Mouse (Mus musculus) embryonic facial prominence, embryonic 11.5 days (tissue): ENCODE measurements around the gene Cacnb4. TPM values are rescaled to one million over a fixed set of nuclear protein-coding genes. Genes with fewer than 3 reads are reported as not detected.

ENCODE experiments used
- ATAC-seq: fragments of 200-750 bp; cut with Nextera tagmentation; replicated peaks from 2 replicates; pipeline ENCODE4 v1.8.0; 2017; ENCODE audit warnings: low read depth; ENCODE audit not compliant: insufficient number of reproducible peaks, low FRiP score, low TSS enrichment
- DNase-seq: peaks from one replicate; pipeline ENCODE4 v3.0.0-alpha.2; 2015; ENCODE audit warnings: low spot score
- H3K27ac ChIP-seq: fragments of 300-500 bp; sonication (generic); replicated peaks from 2 replicates; pipeline ENCODE4 v1.5.1; 2014; ENCODE audit warnings: mild to moderate bottlenecking, low read depth, low read length, control low read depth
- H3K27me3 ChIP-seq: fragments of 300-500 bp; sonication (generic); 2 replicates; pipeline ENCODE4 v1.6.1; 2014; ENCODE audit warnings: mild to moderate bottlenecking, low read length, moderate library complexity, mixed read lengths; ENCODE audit not compliant: control insufficient read depth, insufficient read depth
- H3K36me3 ChIP-seq: fragments of 300-500 bp; sonication (generic); replicated peaks from 2 replicates; pipeline ENCODE4 v1.6.1; 2014; ENCODE audit warnings: low read depth, mild to moderate bottlenecking, low read length, moderate library complexity, mixed read lengths; ENCODE audit not compliant: control insufficient read depth, insufficient read depth
- H3K4me1 ChIP-seq: fragments of 300-500 bp; sonication (generic); 2 replicates; pipeline ENCODE4 v1.6.1; 2014; ENCODE audit warnings: low read length, mixed read lengths; ENCODE audit not compliant: control insufficient read depth, insufficient read depth
- H3K4me2 ChIP-seq: fragments of 300-500 bp; sonication (generic); 2 replicates; pipeline ENCODE4 v1.6.1; 2014; ENCODE audit warnings: low read depth, mild to moderate bottlenecking, control low read depth, low read length, moderate library complexity
- H3K4me3 ChIP-seq: fragments of 300-500 bp; sonication (generic); 2 replicates; pipeline ENCODE4 v1.5.1; 2014; ENCODE audit warnings: low read depth, low read length, control low read depth
- H3K9ac ChIP-seq: fragments of 300-500 bp; sonication (generic); replicated peaks from 2 replicates; pipeline ENCODE4 v1.6.1; 2014; ENCODE audit warnings: mild to moderate bottlenecking, control low read depth, low read length
- H3K9me3 ChIP-seq: fragments of 300-500 bp; sonication (generic); replicated peaks from 2 replicates; pipeline ENCODE4 v1.6.1; 2016; ENCODE audit warnings: mild to moderate bottlenecking, low read length, inconsistent platforms, mixed read lengths; ENCODE audit not compliant: control insufficient read depth
- WGBS: fragments of 180-500 bp; shearing (Covaris S2); extraction: QIAGEN DNeasy Blood & Tissue Kit; methylation state at CpG from one replicate; pipeline ENCODE4 v1.1.7; 2014; 5-methylcytosine and 5-hydroxymethylcytosine counted together
- polyA plus RNA-seq: library from polyadenylated mRNA; unstranded; fragments of >200 nt; fragmentation: Nextera tagmentation; extraction: Ambion mirVana; gene quantifications from 2 replicates; pipeline ENCODE4 v1.2.1, GENCODE M21; 2014

The Cacnb4 gene
- polyA plus RNA-seq, 1 experiment from 2014 or later, result 0.95 TPM

DNA sequence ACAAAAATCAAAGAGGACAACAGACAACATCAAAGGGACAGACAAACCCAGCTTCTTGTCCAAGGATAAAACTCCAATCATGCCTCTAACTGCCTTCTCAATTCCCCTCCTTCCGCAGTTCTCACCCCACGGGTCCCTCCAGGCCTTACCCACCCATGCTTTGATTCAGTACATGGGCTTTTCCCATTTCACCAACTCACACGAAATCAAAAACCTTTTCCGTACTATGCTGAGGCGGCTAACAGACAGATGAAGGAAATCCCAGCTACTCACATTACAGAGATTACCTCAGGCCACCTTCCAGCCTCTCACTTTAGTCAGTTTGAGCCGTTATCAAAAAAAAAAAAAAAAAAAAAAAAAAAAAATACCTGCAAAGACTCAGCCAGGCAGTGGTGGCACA lies 104.4 kb downstream of the Cacnb4 start:
- Histone ChIP-seq H3K27ac (no peak overlapping the region), H3K4me3 (no peak overlapping the region), H3K4me1 (no peaks in the 10 kb centered on the region), H3K9me3 (no peaks in the 10 kb centered on the region), H3K36me3 (no peaks in the 10 kb centered on the region), H3K9ac (no peak overlapping the region), H3K27me3 (no peaks in the 10 kb centered on the region), H3K4me2 (no peak overlapping the region)
- DNase-seq, result no peak
- ATAC-seq, result no peak
- 80% methylated on average over 6 of the region's 6 CpGs for WGBS

DNA sequence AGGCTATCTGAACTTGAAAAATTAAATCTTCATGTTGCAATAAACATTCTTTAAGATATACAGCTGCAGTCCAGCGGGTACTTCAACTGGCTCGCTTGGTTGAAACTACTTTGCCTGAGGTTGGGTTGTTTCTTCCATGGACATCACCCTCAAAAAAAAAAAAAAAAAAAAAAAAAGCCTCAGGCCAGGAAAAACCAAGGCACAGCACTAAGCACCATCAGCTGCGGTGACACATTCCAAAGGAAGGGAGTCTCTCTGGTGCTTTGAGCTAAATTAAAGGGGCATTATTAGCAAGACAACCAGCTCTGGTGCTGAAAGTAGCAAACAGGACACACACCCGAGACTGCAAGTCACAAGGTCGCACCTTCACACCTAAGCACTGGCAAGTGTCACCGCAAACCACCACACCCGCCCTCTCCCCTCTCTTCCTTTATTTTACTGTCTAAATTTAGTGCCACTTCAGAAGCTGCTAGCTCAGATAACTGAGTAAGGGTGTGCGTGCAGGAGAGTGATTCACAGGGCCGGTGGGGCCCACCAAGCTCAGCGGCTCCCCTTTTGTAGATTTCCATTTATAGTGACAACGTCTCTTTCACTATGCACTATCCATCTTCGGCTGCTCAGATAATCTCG lies 105.2 kb downstream of the Cacnb4 start:
- Histone ChIP-seq H3K4me2 (no peak overlapping the region), H3K4me3 (no peak overlapping the region), H3K36me3 (no peaks in the 10 kb centered on the region), H3K9me3 (no peaks in the 10 kb centered on the region), H3K27ac (no peak overlapping the region), H3K9ac (no peak overlapping the region), H3K4me1 (no peaks in the 10 kb centered on the region), H3K27me3 (no peaks in the 10 kb centered on the region)
- 78% methylated on average over 13 of the region's 13 CpGs for WGBS
- ATAC-seq (no peak), DNase-seq (no peak)

DNA sequence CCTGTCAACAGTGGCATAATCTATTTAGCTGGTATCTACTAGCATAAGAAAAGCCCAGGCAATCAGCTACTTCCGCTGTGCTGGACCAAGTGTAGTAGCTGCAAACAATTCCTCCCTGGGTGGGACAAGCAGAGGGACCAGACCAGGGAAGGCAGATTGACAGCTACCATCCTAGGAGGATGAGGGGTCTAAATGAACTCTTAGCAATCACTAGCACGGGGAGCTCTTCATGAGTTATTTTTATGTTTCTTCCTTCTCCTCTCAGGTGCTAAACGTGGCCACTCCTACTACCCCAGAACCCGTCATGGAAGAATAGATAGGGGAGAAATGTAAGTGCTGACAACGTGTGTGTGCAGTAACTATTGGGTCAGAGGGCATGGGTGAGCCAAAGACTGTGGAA lies 105.8 kb downstream of the Cacnb4 start:
- 71% methylated on average over 5 of the region's 5 CpGs for WGBS
- Histone ChIP-seq H3K9me3 (no peaks in the 10 kb centered on the region), H3K36me3 (no peaks in the 10 kb centered on the region), H3K4me1 (no peaks in the 10 kb centered on the region), H3K9ac (no peak overlapping the region), H3K4me3 (no peak overlapping the region), H3K4me2 (no peak overlapping the region), H3K27ac (no peak overlapping the region), H3K27me3 (no peaks in the 10 kb centered on the region)
- DNase-seq (no peak), ATAC-seq (no peak)

DNA sequence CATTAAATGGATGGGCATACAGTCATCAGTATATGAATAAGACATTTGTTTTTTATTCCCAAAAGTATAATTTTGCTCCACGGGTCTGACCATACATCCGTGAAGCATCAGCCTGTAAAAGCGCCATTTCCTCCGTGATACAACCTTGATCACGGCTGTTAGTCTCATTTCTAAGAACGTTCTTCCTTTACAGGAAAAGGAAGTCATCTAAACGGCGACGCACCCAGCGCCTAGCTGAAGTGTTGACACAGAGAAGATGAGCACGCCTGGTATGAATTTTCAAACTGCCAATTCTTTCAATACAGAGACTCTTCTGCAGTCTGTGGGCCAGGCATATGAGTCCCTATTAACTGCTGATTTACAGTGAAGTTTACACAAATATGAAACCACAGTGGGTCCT lies 106.5 kb downstream of the Cacnb4 start:
- no peaks in the 10 kb centered on the region for H3K27me3 ChIP-seq
- H3K4me3 ChIP-seq, result no peak overlapping the region
- no peak for DNase-seq
- no peaks in the 10 kb centered on the region for H3K9me3 ChIP-seq
- H3K36me3 ChIP-seq, result no peaks in the 10 kb centered on the region
- ATAC-seq, result no peak
- no peak overlapping the region for H3K9ac ChIP-seq
- no peaks in the 10 kb centered on the region for H3K4me1 ChIP-seq
- H3K27ac ChIP-seq, result no peak overlapping the region
- H3K4me2 ChIP-seq, result no peak overlapping the region
- 86% methylated on average over 11 of the region's 11 CpGs for WGBS

DNA sequence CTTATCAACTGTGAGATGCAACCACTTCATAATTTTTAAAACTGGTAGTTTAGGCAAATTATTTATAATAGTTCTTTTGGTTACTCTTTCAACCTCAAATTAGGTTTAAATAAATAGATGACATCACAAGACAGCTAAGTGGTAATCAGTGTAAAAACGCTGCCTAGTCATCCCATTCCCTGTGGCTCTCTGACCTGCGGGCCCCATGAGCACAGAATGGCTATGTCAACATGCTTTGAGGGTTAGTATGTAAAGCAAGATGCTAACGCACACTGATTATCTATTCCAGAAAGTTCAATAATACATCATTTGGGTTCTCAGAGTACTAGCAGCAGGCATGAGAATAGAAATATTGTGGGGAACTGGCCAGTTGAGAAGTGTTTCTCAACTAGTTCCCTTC lies 108.5 kb downstream of the Cacnb4 start:
- Histone ChIP-seq H3K4me3 (no peak overlapping the region), H3K9ac (no peak overlapping the region), H3K27ac (no peak overlapping the region), H3K9me3 (no peaks in the 10 kb centered on the region), H3K4me2 (no peak overlapping the region), H3K36me3 (no peaks in the 10 kb centered on the region), H3K27me3 (no peaks in the 10 kb centered on the region), H3K4me1 (no peaks in the 10 kb centered on the region)
- DNase-seq, result no peak
- 70% methylated on average over 3 of the region's 3 CpGs for WGBS
- ATAC-seq, result no peak

DNA sequence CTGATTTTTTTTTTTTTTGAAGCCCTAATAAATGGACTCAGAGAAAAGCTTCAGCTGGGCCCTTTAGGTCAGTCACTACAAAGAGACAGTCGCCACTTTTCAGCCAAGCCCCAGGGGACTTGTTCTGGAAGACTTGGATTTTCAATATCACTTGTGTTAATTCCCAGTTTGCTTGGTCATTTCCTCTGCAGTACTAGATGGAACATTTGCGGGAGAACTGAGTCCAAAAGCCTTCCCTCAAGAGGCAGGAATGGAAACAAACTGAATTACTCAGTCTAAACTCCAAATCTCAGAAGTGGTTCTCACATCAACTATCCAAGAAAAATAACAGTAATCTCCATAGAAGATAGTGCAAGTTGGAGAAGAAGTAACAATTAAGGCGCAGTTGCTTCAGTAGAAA lies 109.2 kb downstream of the Cacnb4 start:
- H3K36me3 ChIP-seq, result no peaks in the 10 kb centered on the region
- H3K9ac ChIP-seq, result no peak overlapping the region
- H3K4me3 ChIP-seq, result no peak overlapping the region
- no peak overlapping the region for H3K27ac ChIP-seq
- no peak for DNase-seq
- H3K9me3 ChIP-seq, result no peaks in the 10 kb centered on the region
- H3K4me2 ChIP-seq, result no peak overlapping the region
- no peaks in the 10 kb centered on the region for H3K4me1 ChIP-seq
- ATAC-seq, result no peak
- 68% methylated on average over 3 of the region's 3 CpGs for WGBS
- H3K27me3 ChIP-seq, result no peaks in the 10 kb centered on the region

DNA sequence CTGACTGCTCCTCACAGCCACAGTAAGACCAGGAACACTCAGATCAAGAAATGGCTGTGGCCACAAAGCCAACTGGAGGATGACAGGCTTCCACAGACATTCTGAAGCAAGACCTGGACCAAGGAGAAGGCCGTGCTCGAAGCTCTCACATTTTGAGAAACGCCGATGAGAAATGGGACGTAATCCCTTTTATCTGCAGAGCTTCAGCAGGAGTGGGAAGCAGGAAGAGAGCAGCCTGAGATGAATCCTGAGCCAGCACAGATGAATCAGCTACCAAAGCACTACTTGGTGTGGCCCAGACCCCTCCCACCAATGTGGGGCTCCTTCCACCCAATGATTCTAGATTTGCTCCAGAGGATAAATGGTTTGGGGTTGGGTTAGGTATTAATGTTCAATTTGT lies 113.4 kb downstream of the Cacnb4 start:
- ATAC-seq (no peak), DNase-seq (no peak)
- no peak overlapping the region for H3K4me2 ChIP-seq
- H3K9me3 ChIP-seq, result no peaks in the 10 kb centered on the region
- H3K9ac ChIP-seq, result no peak overlapping the region
- no peak overlapping the region for H3K27ac ChIP-seq
- 97% methylated on average over 5 of the region's 5 CpGs for WGBS
- H3K4me3 ChIP-seq, result no peak overlapping the region
- no peaks in the 10 kb centered on the region for H3K36me3 ChIP-seq
- no peaks in the 10 kb centered on the region for H3K4me1 ChIP-seq
- H3K27me3 ChIP-seq, result no peaks in the 10 kb centered on the region

DNA sequence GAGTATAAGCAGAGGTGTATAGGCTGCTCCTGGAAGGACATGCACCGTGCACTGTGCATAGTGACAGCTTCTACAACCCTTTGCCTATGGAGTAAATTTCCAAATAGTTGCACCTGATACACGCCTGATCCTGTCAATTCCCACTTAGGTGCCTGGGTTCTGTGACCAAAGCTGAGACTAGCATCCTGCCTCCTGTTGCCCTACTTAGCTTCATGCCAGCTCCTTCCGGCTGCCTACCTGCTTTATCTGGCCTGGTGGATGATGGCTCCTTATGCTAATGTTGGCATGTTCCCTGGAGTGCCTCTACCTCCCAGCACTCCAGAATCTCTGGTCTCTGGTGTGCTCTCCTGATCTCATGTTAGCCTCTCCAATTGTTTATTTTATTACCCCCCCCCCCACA lies 114.3 kb downstream of the Cacnb4 start:
- no peaks in the 10 kb centered on the region for H3K36me3 ChIP-seq

More for the DNA sequence above, 114.3 kb downstream of the Cacnb4 start:
- 89% methylated on average over 3 of the region's 3 CpGs for WGBS
- Histone ChIP-seq H3K9ac (no peak overlapping the region), H3K9me3 (no peaks in the 10 kb centered on the region), H3K4me2 (no peak overlapping the region), H3K4me3 (no peak overlapping the region), H3K27ac (no peak overlapping the region), H3K27me3 (no peaks in the 10 kb centered on the region), H3K4me1 (no peaks in the 10 kb centered on the region)
- no peak for DNase-seq
- no peak for ATAC-seq
